Mouse (Mus musculus) intestine, embryonic 14.5 days (tissue): ENCODE data around the gene Slfn4. TPM values are rescaled to one million over a fixed set of nuclear protein-coding genes. Genes with fewer than 3 reads are reported as not detected.
"Not testable (repeated sequence)": the region's sequence is repeated elsewhere in the genome, so short reads cannot be mapped to it uniquely, and the experiment has no call there.

Experiments
- ATAC-seq: fragments of 200-750 bp; cut with Nextera tagmentation; replicated peaks from 2 replicates; pipeline ENCODE4 v1.8.0; 2017; ENCODE audit warnings: low read depth, moderate number of reproducible peaks, moderate TSS enrichment, moderate library complexity; ENCODE audit not compliant: low FRiP score, low TSS enrichment
- DNase-seq: peaks from one replicate; pipeline ENCODE4 v3.0.0-alpha.2; 2018; ENCODE audit warnings: low spot score
- H3K27ac ChIP-seq: fragments of 300-500 bp; sonication (generic); 2 replicates; pipeline ENCODE4 v1.5.1; 2014; ENCODE audit warnings: low read depth, mild to moderate bottlenecking, control low read depth
- H3K27me3 ChIP-seq: fragments of 300-500 bp; sonication (generic); replicated peaks from 2 replicates; pipeline ENCODE4 v1.6.1; 2014; ENCODE audit warnings: low read length, control low read depth; ENCODE audit not compliant: control insufficient read depth, insufficient read depth
- H3K36me3 ChIP-seq: fragments of 300-500 bp; sonication (generic); 2 replicates; pipeline ENCODE4 v1.6.1; 2014; ENCODE audit warnings: low read length, control low read depth; ENCODE audit not compliant: control insufficient read depth, insufficient read depth
- H3K4me1 ChIP-seq: fragments of 300-500 bp; sonication (generic); replicated peaks from 2 replicates; pipeline ENCODE4 v1.6.1; 2014; ENCODE audit warnings: low read length, control low read depth, mixed read lengths; ENCODE audit not compliant: control insufficient read depth, insufficient read depth
- H3K4me2 ChIP-seq: fragments of 300-500 bp; sonication (generic); 2 replicates; pipeline ENCODE4 v1.6.1; 2014; ENCODE audit warnings: low read length
- H3K4me3 ChIP-seq: fragments of 300-500 bp; sonication (generic); 2 replicates; pipeline ENCODE4 v1.5.1; 2014; ENCODE audit warnings: low read depth, low read length, control low read depth, mixed read lengths
- H3K9ac ChIP-seq: fragments of 300-500 bp; sonication (generic); 2 replicates; pipeline ENCODE4 v1.6.1; 2014; ENCODE audit warnings: mild to moderate bottlenecking, low read length
- H3K9me3 ChIP-seq: fragments of 300-500 bp; sonication (generic); 2 replicates; pipeline ENCODE4 v1.6.1; 2016; ENCODE audit warnings: low read length, control low read depth; ENCODE audit not compliant: control insufficient read depth
- WGBS: fragments of 180-500 bp; shearing (Covaris S2); extraction: QIAGEN DNeasy Blood & Tissue Kit; methylation state at CpG from one replicate; pipeline ENCODE4 v1.1.7; 2014; 5-methylcytosine and 5-hydroxymethylcytosine counted together
- polyA plus RNA-seq: library from polyadenylated mRNA; unstranded; fragments of >200 nt; fragmentation: Nextera tagmentation; extraction: Ambion mirVana; gene quantifications from 2 replicates; pipeline ENCODE4 v1.2.1, GENCODE M21; 2014

The Slfn4 gene
- polyA plus RNA-seq, 1 experiment from 2014 or later = 0.09 TPM

DNA sequence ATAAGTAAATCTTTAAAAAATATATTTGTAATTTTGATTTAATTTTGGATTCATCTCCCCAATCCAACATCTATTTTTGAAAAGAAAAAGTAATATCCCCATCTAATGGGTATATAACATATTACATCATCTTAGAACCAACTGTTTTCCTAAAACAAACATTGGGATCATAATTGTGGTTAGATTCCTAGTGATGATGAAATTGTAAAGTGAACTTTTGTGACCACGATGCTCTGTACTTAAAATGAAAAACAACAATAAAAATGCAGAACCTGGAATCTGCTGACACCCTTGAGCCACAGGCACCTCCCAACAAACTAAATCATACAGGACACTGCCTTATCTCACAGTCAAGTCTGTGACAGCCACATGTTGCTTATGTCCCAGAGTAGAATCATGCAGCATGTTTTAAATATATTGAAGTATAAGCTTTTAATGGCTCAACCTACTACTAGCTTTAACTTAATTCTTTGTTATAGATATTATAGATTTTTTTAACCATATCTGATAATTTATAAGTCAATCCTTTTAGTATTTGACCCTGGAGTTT, 46.4 kb downstream of the Slfn4 start:
- no peak overlapping the region for H3K9ac ChIP-seq
- H3K9me3 ChIP-seq = no peaks in the 10 kb centered on the region
- no peak overlapping the region for H3K27ac ChIP-seq
- ATAC-seq = no peak
- no peaks in the 10 kb centered on the region for H3K36me3 ChIP-seq
- no peaks in the 10 kb centered on the region for H3K4me1 ChIP-seq
- no peak overlapping the region for H3K4me2 ChIP-seq
- DNase-seq = no peak
- no peaks in the 10 kb centered on the region for H3K27me3 ChIP-seq
- WGBS = 72% methylated on average over 1 of the region's 1 CpGs
- no peak overlapping the region for H3K4me3 ChIP-seq

- Histone ChIP-seq H3K9ac (no peak overlapping the region), H3K9me3 (no peaks in the 10 kb centered on the region), H3K4me3 (no peak overlapping the region), H3K4me2 (no peak overlapping the region), H3K4me1 (no peaks in the 10 kb centered on the region), H3K27me3 (no peaks in the 10 kb centered on the region), H3K36me3 (no peaks in the 10 kb centered on the region), H3K27ac (no peak overlapping the region)
- ATAC-seq (no peak), DNase-seq (no peak)
- 82% methylated on average over 7 of the region's 7 CpGs for WGBS
Measured at GRCm38 (mm10) chr11:83223367-83223766, 48.4 kb downstream of the Slfn4 start.

DNA sequence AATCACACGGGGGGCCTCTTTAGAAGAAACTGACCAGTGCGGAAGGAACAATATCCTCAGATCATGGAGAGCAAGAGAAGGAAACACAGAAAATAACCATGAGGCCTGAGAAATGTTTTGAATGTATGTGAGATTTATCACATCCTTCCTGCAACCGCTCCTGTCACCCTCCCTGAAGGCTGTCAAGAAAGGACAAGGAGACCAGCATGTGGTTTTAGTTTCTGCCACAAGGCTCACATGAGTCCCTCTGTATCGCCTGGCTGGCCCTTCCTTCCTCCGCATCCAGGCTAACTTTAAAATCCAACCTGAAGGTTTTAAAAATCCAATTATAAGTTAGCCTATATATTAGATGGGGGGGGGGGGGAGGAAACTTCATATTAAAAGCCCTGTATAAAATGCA, 48.8 kb downstream of the Slfn4 start:
- H3K4me3 ChIP-seq, H3K4me2 ChIP-seq, DNase-seq, H3K9me3 ChIP-seq, H3K27ac ChIP-seq, H3K9ac ChIP-seq, H3K4me1 ChIP-seq, H3K36me3 ChIP-seq, H3K27me3 ChIP-seq, ATAC-seq: not testable (repeated sequence)
- 80% methylated on average over 5 of the region's 5 CpGs for WGBS

DNA sequence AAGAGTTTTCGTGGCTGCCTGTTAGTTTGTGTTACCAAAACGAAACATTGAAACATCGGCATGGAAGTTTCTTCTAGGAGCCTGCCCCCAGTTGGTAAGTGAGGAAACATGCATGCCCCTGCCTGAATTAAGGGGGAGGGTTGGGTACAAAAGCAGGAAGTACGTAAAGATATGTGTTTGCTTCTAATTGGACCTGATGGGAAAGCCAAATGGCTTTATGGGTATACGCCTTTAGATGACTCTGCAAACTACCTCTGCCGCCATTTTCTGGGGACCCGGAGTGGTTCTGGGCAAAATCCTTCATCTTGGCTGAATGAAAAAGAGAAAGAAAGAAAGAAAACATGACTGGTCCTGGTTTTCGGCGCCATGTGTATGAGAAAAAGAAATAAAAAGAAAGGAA, 49.2 kb downstream of the Slfn4 start:
- no peak for DNase-seq
- Histone ChIP-seq H3K4me3 (no peak overlapping the region), H3K9me3 (no peaks in the 10 kb centered on the region), H3K27ac (no peak overlapping the region), H3K27me3 (no peaks in the 10 kb centered on the region), H3K4me1 (no peaks in the 10 kb centered on the region), H3K9ac (no peak overlapping the region), H3K4me2 (no peak overlapping the region), H3K36me3 (no peaks in the 10 kb centered on the region)
- 87% methylated on average over 9 of the region's 9 CpGs for WGBS
- ATAC-seq = no peak

DNA sequence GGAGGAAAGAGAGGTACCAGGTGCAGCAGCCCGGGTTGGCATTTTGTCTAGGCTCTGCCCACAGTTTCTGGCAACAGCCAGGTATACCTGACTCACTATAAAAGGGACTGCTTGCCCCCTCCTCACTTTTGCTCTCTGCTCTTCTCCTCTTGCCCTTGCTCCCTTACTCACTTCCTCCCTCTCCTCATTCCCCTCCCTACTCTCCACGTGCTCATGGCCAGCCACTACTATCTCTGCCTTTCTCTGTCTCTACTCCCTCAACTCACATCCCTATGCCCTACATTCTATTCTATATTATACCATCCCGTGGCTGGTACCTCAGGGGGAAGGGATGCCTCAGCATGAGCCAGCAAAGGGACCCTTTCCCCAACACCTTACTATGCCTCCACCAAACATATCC, 49.8 kb downstream of the Slfn4 start:
- 72% methylated on average over 3 of the region's 3 CpGs for WGBS
- no peak overlapping the region for H3K27ac ChIP-seq
- no peaks in the 10 kb centered on the region for H3K27me3 ChIP-seq
- H3K9ac ChIP-seq = no peak overlapping the region
- no peak overlapping the region for H3K4me3 ChIP-seq
- H3K4me2 ChIP-seq = no peak overlapping the region
- no peaks in the 10 kb centered on the region for H3K36me3 ChIP-seq
- DNase-seq (no peak), ATAC-seq (no peak)
- no peaks in the 10 kb centered on the region for H3K9me3 ChIP-seq
- no peaks in the 10 kb centered on the region for H3K4me1 ChIP-seq

DNA sequence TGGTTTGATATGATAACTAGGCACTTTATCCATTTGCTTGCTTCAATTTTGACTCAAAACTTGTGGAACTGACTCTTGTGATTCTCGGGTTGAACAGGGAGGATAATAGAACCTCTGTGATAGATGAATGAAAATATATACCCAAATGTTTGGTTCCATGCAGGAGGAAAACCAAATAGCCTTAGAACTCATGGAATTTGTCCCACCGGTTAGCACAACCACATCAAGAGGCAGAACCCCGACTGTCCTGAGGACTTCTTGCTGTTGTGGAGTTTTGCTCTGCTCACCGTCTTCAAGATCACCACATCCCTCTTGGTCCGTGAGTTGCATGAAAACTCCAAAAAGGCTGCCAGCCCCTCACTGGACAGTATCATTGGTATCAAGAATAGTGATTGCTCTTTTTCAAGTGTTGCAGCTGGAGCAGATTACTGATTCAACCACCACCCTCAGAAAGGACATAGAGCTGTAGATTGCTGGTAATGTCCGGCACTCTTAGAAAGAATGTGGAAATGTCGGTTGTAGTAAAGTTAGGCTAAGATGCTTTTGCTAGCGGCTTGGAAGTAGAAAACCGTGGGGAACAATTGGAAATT, 50.5 kb downstream of the Slfn4 start:
- H3K9ac ChIP-seq = no peak overlapping the region
- no peak overlapping the region for H3K4me3 ChIP-seq
- H3K9me3 ChIP-seq = no peaks in the 10 kb centered on the region
- 90% methylated on average over 9 of the region's 9 CpGs for WGBS
- no peaks in the 10 kb centered on the region for H3K4me1 ChIP-seq
- H3K4me2 ChIP-seq = no peak overlapping the region
- H3K36me3 ChIP-seq = no peaks in the 10 kb centered on the region
- no peak for ATAC-seq
- H3K27me3 ChIP-seq = no peaks in the 10 kb centered on the region
- DNase-seq = no peak
- H3K27ac ChIP-seq = no peak overlapping the region

DNA sequence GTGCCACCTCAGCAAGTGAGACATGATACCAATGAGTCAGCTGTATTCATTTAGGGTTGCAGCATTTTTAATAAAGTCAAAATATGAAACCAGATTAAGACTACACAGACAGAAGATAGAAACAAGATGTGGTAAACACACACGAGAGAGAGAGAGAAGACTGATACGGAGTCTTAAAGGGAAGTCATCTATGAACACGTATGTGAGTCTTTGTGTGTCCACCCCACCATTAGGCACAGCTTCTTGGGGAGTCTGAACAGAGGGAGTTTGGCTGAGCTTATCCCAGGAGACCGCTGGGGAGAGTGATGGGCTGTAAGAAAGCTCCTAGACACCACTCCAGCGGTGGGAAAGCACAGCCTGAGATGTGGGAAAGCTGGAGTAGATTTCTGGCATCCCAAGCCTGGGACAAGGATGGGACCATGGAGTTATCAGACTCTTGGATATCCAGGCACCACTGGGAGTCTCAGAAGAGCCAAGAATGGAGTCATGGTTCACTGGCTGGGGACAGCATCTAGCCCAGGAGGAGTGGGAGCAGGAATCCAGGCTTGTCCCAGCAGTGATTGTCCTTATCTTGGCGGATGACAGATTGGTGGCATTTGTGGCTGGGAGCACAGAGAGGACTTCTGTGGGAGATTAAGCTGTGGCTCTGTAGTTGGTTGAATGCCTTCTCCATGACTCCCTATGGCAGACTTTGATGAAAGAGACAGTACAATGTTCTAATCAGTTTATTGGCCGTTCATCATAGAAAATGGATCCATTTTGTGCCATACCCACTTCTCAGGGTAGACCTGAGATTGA, 53.1 kb downstream of the Slfn4 start:
- DNase-seq (no peak), ATAC-seq (no peak)
- no peak overlapping the region for H3K9ac ChIP-seq
- H3K27ac ChIP-seq = no peak overlapping the region
- H3K27me3 ChIP-seq = no peaks in the 10 kb centered on the region
- no peaks in the 10 kb centered on the region for H3K9me3 ChIP-seq
- H3K4me3 ChIP-seq = no peak overlapping the region
- no peaks in the 10 kb centered on the region for H3K4me1 ChIP-seq
- 86% methylated on average over 7 of the region's 7 CpGs for WGBS
- no peaks in the 10 kb centered on the region for H3K36me3 ChIP-seq
- H3K4me2 ChIP-seq = no peak overlapping the region

GRCm38 (mm10) chr11:83230966-83231365, 56.0 kb downstream of the Slfn4 start:
- no peaks in the 10 kb centered on the region for H3K9me3 ChIP-seq
- whole genome bisulfite sequencing = 69% methylated on average over 3 of the region's 3 CpGs
- H3K9ac ChIP-seq = no peak overlapping the region
- H3K27ac ChIP-seq = no peak overlapping the region
- ATAC-seq (no peak), DNase-seq (no peak)
- H3K4me2 ChIP-seq = no peak overlapping the region
- no peaks in the 10 kb centered on the region for H3K4me1 ChIP-seq
- H3K4me3 ChIP-seq = no peak overlapping the region
- no peaks in the 10 kb centered on the region for H3K36me3 ChIP-seq
- H3K27me3 ChIP-seq = no peaks in the 10 kb centered on the region

- not testable (repeated sequence) for H3K4me3 ChIP-seq, H3K36me3 ChIP-seq, H3K27ac ChIP-seq, DNase-seq, H3K27me3 ChIP-seq, H3K9me3 ChIP-seq, H3K4me1 ChIP-seq, ATAC-seq, H3K9ac ChIP-seq, H3K4me2 ChIP-seq
- 52% methylated on average over 5 of the region's 5 CpGs for WGBS
Measured at GRCm38 (mm10) chr11:83233621-83234020, 58.6 kb downstream of the Slfn4 start.
